Mouse (Mus musculus) liver, postnatal 0 days (tissue): ENCODE data around the gene Ypel2. TPM values are rescaled to one million over a fixed set of nuclear protein-coding genes. Genes with fewer than 3 reads are reported as not detected.
"Not testable (repeated sequence)": the region's sequence is repeated elsewhere in the genome, so short reads cannot be mapped to it uniquely, and the experiment has no call there.

Experiments
- ATAC-seq: fragments of 200-750 bp; cut with Nextera tagmentation; 2 replicates; pipeline ENCODE4 v1.8.0; 2017; ENCODE audit warnings: mild to moderate bottlenecking, moderate library complexity
- DNase-seq: peaks from one replicate; pipeline ENCODE4 v3.0.0-alpha.2; 2016
- H3K27ac ChIP-seq: fragments of 300-500 bp; sonication (generic); 2 replicates; pipeline ENCODE4 v1.5.1; 2014; ENCODE audit warnings: antibody characterized with exemption, moderate library complexity, mild to moderate bottlenecking, low read depth
- H3K27me3 ChIP-seq: fragments of 300-500 bp; sonication (generic); 2 replicates; pipeline ENCODE4 v1.6.1; 2014; ENCODE audit warnings: low read length, control low read depth, mixed read lengths; ENCODE audit not compliant: insufficient read depth
- H3K36me3 ChIP-seq: fragments of 300-500 bp; sonication (generic); replicated peaks from 2 replicates; pipeline ENCODE4 v1.6.1; 2014; ENCODE audit warnings: mild to moderate bottlenecking, control low read depth, low read length, moderate library complexity, mixed read lengths; ENCODE audit not compliant: insufficient read depth
- H3K4me1 ChIP-seq: fragments of 300-500 bp; sonication (generic); 2 replicates; pipeline ENCODE4 v1.6.1; 2014; ENCODE audit warnings: antibody characterized with exemption, mild to moderate bottlenecking, control low read depth; ENCODE audit not compliant: insufficient read depth
- H3K4me2 ChIP-seq: fragments of 300-500 bp; sonication (generic); 2 replicates; pipeline ENCODE4 v1.6.1; 2014; ENCODE audit warnings: low read depth, mild to moderate bottlenecking, low read length, moderate library complexity, mixed read lengths
- H3K4me3 ChIP-seq: fragments of 300-500 bp; sonication (generic); 2 replicates; pipeline ENCODE4 v1.5.1; 2014; ENCODE audit warnings: low read depth, low read length
- H3K9ac ChIP-seq: fragments of 300-500 bp; sonication (generic); replicated peaks from 2 replicates; pipeline ENCODE4 v1.6.1; 2014; ENCODE audit warnings: mild to moderate bottlenecking, moderate library complexity
- H3K9me3 ChIP-seq: fragments of 300-500 bp; sonication (generic); 2 replicates; pipeline ENCODE4 v1.6.1; 2016; ENCODE audit warnings: mild to moderate bottlenecking, control low read depth, low read length, mixed read lengths
- CTCF ChIP-seq: sonication (generic); IDR thresholded peaks from 2 replicates; pipeline ENCODE4 v1.5.1; 2016; ENCODE audit warnings: antibody characterized with exemption, low read depth
- EP300 ChIP-seq: IDR thresholded peaks from 2 replicates; pipeline ENCODE4 v1.6.1; 2016; ENCODE audit warnings: antibody characterized with exemption, low read depth, mild to moderate bottlenecking
- WGBS: fragments of 180-500 bp; shearing (Covaris S2); extraction: QIAGEN DNeasy Blood & Tissue Kit; methylation state at CpG from one replicate; pipeline ENCODE4 v1.1.7; 2014; ENCODE audit not compliant: insufficient replicate concordance; 5-methylcytosine and 5-hydroxymethylcytosine counted together
- polyA plus RNA-seq: library from polyadenylated mRNA; unstranded; fragments of >200 nt; fragmentation: Nextera tagmentation; extraction: Ambion mirVana; gene quantifications from 2 replicates; pipeline ENCODE4 v1.2.1, GENCODE M21; 2015

Ypel2 gene
- polyA plus RNA-seq, 1 experiment from 2014 or later = 2.1 TPM

DNA sequence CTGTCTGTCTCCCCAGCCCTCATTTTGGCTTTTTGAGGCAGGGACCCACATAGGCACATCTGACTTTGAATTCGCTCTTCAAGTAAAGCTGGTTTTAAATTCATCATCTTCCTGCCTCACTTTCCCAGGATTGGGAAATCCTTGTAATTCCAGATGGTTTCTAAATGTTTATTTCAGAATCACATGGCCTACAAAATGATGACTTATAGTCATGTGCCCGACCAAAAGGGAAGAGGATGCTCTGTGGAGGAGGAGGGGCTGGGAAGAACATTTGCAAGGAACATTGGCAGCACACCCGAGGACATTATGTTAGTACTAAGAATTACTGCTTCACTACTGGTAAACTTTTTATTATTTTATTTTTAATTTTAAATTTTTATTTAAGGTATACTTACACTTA is 31.8 kb upstream of the Ypel2 start:
- no peak for ATAC-seq
- Histone ChIP-seq H3K27me3 (no peaks in the 10 kb centered on the region), H3K36me3 (no peaks in the 10 kb centered on the region), H3K9ac (no peak overlapping the region), H3K9me3 (no peaks in the 10 kb centered on the region), H3K27ac (peak overlapping the region; percentile 48; the same call in 1 of the 2 replicates), H3K4me1 (0 out of 2 replicates have a peak, but pooled peaks cover 9% of the 10 kb centered on the region), H3K4me3 (no peak overlapping the region), H3K4me2 (no peak overlapping the region)
- TF ChIP-seq CTCF (no peak), EP300 (no peak)
- no peak for DNase-seq
- WGBS = 51% methylated on average over 3 of the region's 3 CpGs

DNA sequence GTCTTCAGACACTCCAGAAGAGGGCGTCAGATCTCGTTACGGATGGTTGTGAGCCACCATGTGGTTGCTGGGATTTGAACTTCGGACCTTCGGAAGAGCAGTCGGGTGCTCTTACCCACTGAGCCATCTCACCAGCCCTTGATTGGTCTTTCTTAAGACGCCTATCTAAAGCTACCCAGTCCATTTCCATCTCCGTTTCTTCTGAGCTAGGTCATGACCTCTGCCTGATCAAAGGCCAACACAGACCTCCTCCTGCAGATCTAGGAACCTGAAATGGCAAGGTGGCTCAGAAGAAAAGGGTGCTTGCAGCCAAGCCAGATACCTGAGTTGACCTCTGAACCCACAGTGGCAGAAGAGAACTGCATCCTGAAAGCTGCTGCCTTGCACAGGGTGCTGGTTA is 29.7 kb upstream of the Ypel2 start:
- ATAC-seq = not testable (repeated sequence)

DNA sequence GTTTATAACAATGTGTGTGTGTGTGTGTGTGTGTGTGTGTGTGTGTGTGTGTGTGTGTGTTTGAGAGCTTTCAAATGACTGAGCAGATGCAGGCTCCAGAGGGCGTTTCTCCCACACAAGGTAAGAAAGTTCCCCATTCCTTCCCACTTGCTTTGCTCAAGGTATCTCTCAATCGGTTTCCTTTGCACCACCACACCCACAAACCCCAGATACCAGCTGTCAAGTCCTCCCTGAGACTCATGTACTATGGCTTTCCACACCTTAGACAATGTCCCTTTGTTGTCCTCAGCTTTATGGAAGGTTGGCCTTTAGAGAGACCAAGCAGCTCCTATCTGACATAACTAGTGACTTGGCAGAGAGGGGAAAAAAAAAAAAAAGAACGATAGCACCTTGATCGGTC is 29.3 kb upstream of the Ypel2 start:
- Histone ChIP-seq H3K4me1 (0 out of 2 replicates have a peak, but pooled peaks cover 9% of the 10 kb centered on the region), H3K9me3 (no peaks in the 10 kb centered on the region), H3K36me3 (no peaks in the 10 kb centered on the region), H3K27me3 (no peaks in the 10 kb centered on the region), H3K4me3 (no peak overlapping the region), H3K9ac (no peak overlapping the region), H3K27ac (no peak overlapping the region), H3K4me2 (no peak overlapping the region)
- ATAC-seq = no peak
- 56% methylated on average over 4 of the region's 4 CpGs for WGBS
- no peak for DNase-seq
- no peak for TF ChIP-seq EP300
- no peak for TF ChIP-seq CTCF

More for the DNA sequence above, 29.7 kb upstream of the Ypel2 start:
- WGBS = 79% methylated on average over 8 of the region's 8 CpGs
- H3K9ac ChIP-seq, H3K4me1 ChIP-seq, H3K27me3 ChIP-seq, H3K4me3 ChIP-seq, H3K4me2 ChIP-seq, H3K36me3 ChIP-seq, H3K27ac ChIP-seq, H3K9me3 ChIP-seq, DNase-seq: not testable (repeated sequence)

DNA sequence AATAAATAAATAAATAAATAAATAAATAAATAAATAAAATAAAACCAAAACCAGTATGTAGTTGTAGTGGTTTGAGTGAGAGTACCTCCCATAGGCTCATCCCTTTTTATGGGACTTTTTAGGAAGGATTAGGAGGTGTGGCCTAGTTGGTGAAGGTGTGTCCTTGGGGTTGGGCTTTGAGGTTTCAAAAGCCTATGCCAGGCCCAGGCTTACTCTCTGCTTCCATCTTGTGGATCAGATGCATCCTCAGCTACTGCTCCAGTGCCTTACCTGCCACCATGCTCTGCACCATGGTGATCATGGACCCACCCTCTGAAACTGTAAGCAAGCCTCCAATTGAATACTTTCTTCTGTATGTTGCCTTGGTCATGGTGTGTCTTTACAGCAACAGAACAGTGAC is 28.0 kb upstream of the Ypel2 start:
- no peak for ATAC-seq
- no peak for TF ChIP-seq EP300
- no peak for TF ChIP-seq CTCF

DNA sequence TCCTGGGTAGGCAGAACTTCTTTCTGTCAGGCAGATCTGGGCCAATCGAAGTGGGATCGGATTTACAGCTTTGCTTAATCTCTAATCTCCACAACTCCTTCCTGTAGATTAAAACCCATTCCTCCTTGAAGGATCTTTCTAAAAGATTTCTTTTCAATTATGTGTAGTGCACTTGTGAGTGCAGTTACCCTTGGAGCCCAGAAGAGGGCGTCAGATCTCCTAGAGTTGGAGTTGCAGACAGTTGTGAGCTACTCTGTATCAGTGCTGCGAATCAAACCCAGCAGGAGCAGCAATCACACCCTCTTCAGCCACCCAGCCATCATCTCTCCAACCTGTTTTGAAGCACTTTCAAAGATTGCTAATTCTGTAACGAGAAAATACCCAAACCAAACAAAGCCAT is 26.9 kb upstream of the Ypel2 start:
- no peak for TF ChIP-seq EP300
- WGBS = 74% methylated on average over 5 of the region's 5 CpGs

More for the DNA sequence above, 28.0 kb upstream of the Ypel2 start:
- H3K9me3 ChIP-seq = no peaks in the 10 kb centered on the region
- H3K4me2 ChIP-seq = no peak overlapping the region
- 0 out of 2 replicates have a peak, but pooled peaks cover 5% of the 10 kb centered on the region for H3K4me1 ChIP-seq
- H3K27ac ChIP-seq = no peak overlapping the region
- H3K9ac ChIP-seq = no peak overlapping the region
- DNase-seq = no peak
- no peaks in the 10 kb centered on the region for H3K36me3 ChIP-seq
- H3K27me3 ChIP-seq = no peaks in the 10 kb centered on the region
- H3K4me3 ChIP-seq = no peak overlapping the region

DNA sequence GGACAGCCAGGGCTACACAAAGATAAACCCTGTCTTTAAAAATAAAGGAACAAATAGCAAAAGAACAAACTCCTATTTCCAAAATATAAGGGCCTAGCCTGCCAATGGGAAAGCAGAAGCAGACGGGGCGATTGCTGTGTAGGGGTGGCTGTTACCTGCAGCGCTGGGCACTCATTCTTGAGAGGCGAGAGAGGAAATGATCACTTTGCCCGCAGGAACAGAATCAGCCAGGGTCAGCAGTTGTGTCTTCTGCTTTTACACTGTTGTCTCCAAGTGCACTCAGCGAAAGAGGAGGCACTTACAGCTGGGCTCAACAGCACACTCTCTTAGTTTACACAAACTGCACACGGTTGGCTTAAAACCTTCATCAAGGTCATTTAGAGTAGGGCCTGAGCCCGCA is 25.9 kb upstream of the Ypel2 start:
- no peak overlapping the region for H3K9ac ChIP-seq
- no peaks in the 10 kb centered on the region for H3K36me3 ChIP-seq
- TF ChIP-seq EP300 (no peak), CTCF (no peak)
- no peak for DNase-seq
- no peak overlapping the region for H3K4me2 ChIP-seq
- H3K27ac ChIP-seq = no peak overlapping the region
- H3K27me3 ChIP-seq = no peaks in the 10 kb centered on the region
- H3K4me3 ChIP-seq = no peak overlapping the region
- no peak; the same call in 1 of the 2 replicates for ATAC-seq
- H3K4me1 ChIP-seq = no peaks in the 10 kb centered on the region
- 74% methylated on average over 8 of the region's 8 CpGs for WGBS
- no peaks in the 10 kb centered on the region for H3K9me3 ChIP-seq

More for the DNA sequence above, 26.9 kb upstream of the Ypel2 start:
- no peaks in the 10 kb centered on the region for H3K9me3 ChIP-seq
- no peaks in the 10 kb centered on the region for H3K4me1 ChIP-seq
- H3K4me2 ChIP-seq = no peak overlapping the region
- H3K27me3 ChIP-seq = no peaks in the 10 kb centered on the region
- ATAC-seq (no peak), DNase-seq (no peak)
- H3K27ac ChIP-seq = no peak overlapping the region
- H3K9ac ChIP-seq = no peak overlapping the region
- no peaks in the 10 kb centered on the region for H3K36me3 ChIP-seq
- no peak overlapping the region for H3K4me3 ChIP-seq

DNA sequence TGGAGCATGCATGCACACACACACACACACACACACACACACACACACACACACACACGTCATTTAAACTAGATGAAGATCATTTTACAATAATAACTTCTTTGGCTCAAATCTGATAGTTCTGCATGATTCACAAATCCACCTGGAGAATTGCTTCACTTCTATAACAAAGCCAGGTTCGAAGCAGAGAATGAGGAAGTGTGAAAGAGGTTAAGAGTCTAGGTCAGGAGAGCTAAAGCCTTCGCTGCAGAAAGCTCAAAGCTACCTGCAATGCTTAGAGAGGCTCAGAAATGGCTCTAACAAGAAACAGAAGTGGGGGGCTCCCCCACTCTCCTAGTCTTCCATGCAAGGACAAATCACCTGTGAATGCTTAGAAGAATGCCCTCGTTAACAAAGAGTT is 24.6 kb upstream of the Ypel2 start:
- H3K9me3 ChIP-seq = no peaks in the 10 kb centered on the region
- H3K9ac ChIP-seq = no peak overlapping the region
- no peak overlapping the region for H3K27ac ChIP-seq
- TF ChIP-seq EP300 (no peak), CTCF (no peak)
- 64% methylated on average over 4 of the region's 4 CpGs for WGBS
- DNase-seq (no peak), ATAC-seq (no peak)
- H3K4me3 ChIP-seq = no peak overlapping the region
- no peak overlapping the region for H3K4me2 ChIP-seq
- H3K36me3 ChIP-seq = no peaks in the 10 kb centered on the region
- no peaks in the 10 kb centered on the region for H3K27me3 ChIP-seq
- H3K4me1 ChIP-seq = no peaks in the 10 kb centered on the region
